Mouse (Mus musculus) layer of hippocampus, postnatal 36 days (tissue): ENCODE data around the gene Prss53. TPM values are rescaled to one million over a fixed set of nuclear protein-coding genes. Genes with fewer than 3 reads are reported as not detected.

Experiments
- DNase-seq, 2 experiments: peaks; one replicate each; pipeline ENCODE4 v3.0.0; 2022
- total RNA-seq, 2 experiments: library from RNA; stranded (reverse); gene quantifications; 2 replicates each; pipeline ENCODE4 v1.2.3; 2021

Prss53 gene
- 1 to 10 TPM; 3.7 to 4.0 TPM for total RNA-seq

- no peak for DNase-seq
These were observed at the start of gene Prss53 for GRCm38 (mm10) chr7:127890798-127891197. Prss53 (minus strand) TSS chr7:127890970.

DNA sequence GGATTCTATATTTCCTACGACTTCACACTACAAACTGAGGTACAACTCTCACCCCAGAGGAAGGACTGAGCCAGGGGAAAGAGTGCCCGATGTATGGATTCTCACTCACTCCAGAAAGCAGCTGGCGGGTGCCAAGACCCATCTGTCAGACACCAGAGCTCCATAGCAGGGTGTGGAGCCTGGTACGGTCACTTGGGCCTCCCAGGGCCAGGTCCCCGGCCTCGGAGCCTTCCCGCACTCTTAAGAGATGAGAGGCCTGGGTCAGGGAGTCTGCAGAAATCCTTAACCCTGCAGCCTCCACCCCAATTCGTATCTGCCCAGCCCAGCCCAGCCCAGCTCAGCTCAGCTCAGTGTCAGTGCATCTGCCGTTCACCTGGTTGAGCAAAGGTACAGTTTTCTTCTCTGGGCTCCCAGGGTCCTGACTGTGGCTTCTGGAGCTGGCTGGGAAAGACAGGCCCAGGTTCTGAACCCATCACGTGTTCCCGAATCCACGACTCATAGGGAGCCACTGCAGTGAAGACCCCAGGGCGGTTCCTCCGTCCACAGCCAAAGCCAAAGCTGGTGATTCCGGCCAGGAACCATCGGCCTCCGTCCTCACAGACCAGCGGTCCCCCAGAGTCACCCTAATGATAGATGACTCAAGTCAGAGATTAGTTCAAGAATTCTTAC, 45.6 kb upstream of the Prss53 start:
- no peak for DNase-seq

DNA sequence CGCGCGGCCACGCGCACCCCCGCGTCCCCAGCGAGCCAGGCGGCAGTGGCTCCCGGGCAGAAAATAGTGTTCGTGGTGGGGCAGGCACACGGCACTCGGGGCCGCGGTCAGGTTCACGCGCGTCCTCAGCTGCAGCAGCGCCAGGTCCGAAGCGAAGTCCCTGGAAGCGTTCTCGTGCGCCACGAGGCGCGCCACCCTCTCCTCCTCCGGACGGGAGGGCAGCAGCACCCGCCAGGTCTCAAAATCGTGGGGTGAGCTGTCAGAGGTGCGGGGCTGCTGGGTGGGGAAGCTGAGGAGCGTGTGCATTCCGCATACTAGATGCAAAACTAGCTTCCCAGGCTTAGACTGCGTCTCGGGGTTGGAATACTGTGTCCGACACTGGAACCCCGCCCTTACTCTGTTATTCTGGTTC, 45.0 kb upstream of the Prss53 start:
- no peak for DNase-seq

DNA sequence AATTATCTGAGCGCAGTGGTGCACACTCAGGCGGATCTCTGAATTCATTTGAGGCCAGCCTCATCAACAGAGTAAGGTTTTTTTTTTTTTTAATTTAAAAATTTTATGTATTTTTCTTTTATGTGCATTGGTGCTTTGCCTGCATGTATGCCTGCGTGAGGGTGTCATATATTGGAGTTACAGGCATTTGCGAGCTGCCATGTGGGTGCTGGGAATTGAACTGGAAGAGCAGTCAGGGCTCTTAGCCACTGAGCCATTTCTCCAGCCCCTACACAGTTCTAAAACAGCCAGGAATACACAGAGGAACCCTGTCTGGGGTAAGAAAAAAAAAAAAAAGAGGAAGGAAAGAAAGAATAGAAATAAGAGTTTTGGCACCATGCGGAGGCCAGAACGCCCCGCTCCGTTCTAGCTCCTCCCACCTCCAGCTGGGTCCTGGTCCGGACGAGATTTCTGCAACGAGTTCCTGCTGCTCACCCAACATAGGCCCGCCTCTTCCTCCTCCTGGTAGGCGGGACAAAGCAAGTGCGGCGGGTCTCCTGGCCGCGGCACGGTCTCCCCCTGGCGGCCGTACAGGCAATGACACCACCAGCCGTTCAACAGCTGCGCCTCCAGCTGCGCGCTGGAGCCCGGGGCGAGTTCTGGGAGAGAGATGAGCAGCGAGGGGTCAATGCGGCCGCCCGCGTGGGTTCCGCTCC, 44.4 kb upstream of the Prss53 start:
- DNase-seq: peak; percentile 92 to 95

DNA sequence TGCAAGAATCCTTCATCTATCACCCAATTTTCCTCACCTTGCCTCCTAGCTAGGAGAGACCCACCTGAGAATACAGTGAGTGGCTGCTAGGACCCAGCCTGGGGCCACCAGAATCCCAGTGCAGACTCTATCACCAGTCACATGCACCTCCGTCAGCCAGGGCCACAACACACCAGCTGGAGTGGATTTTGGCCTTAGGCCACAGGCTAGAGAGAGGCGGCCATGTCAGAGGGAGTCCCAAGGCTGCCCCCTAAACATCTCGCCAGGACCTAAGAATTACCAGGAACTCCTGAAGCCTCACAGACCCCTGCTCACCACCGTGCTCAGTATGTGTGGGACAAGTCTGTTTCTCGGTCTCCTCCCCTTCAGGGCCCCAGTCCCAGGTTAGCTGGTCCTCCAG, 43.3 kb upstream of the Prss53 start:
- DNase-seq: no peak

GRCm38 (mm10) chr7:127932273-127933031, 41.7 kb upstream of the Prss53 start:
- no peak for DNase-seq

DNA sequence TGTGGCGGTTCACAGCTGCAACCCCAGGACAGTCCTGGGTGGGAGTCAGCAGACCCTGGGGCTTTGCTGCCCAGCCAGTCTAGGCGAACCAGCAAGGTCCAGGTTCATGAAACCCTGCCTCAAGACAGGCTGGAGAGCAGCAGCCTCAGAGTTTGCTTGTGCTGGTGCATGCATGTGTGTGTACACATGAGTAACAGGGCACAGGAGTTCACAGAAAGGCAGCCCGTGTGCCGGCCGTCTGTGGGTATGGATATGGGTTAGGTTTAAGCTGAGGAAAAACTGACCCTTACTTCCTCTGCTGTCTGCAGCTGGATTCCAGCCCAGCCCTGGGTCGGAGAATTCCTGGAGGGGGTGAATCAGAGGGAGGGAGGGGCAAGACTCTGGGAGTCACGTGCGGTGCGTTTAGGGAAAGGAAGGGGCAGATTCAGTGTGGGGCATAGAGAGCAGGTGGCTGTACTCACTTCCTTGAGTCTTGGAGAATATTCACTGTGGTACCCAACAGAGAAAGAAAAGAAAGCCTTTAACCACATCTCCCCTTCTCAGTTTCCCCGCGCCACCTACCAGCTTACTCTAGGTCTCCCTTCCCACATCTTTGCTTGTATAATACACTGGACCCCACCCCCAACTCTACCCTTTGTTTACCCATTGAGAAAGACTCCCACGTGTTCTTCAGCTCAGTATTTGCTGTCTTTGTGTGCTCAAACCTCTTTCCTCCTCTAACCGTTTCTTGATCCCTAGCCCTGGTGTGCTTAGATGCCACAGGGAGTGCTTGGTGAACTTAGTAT, 40.8 kb upstream of the Prss53 start:
- no peak for DNase-seq

DNA sequence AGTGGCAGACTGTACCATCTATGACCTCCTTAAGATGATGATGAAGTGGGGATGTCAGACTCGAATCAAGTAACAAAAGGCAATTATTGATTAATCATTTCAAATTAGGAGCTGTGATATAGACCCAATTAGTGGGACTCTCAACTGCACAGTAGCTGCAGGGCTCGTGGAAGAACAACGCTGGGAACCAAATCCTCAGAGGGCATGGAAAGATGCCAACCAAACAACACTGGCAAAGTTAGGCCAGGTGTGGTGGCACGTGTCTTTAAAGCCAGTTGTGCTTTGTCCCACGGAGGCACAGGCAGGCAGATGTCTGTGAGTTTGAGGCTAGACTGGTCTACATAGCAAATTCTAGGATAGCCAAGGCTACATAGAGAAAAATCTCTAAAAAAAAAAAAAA, 39.9 kb upstream of the Prss53 start:
- no peak for DNase-seq

DNA sequence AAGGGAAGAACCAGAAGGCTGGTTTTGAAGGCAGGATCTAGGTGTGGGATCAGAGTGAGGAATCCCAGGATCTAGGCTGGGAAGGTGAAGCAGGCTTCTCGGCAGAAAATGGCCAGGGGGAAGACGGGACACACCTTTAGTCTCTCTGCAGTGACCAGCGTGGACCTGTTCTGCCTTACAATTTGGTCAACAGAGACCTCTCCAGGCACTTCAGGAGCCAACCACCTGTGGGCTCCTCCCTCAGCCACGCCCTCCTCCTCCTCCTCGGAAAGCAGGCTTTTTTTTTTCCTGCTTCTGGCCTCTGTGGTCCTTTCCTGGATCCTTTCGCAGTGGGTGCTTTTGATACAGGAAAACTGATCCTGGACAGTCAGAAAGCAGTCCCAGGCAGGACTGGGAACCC, 39.2 kb upstream of the Prss53 start, which contains the start of gene Prss8:
Gene Prss8 (minus strand): TSS at position 182 of the 400 bp plus-strand sequence.
- no peak for DNase-seq

GRCm38 (mm10) chr7:127928596-127928995, 37.8 kb upstream of the Prss53 start:
- DNase-seq: no peak

GRCm38 (mm10) chr7:127927726-127928125, 37.0 kb upstream of the Prss53 start:
- no peak for DNase-seq

DNA sequence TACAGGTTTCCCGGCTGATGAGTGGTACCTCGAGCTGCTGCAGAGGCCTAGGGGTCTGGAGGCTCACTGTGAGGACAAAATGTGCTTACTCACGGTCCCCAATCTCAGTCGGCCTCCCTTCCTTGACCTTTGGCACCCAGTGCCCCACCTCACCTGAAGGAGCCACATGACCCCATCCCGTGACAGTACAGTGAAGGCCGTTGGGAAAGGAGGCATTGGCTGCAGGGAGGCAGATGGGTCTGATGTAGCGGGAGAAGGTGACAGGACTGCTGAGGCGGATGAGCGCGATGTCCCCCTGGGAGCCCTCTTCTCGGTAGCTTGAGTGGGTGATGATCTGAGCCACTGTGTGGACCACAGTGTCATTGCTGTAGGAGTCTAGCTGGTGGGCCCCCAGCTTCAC, 36.1 kb upstream of the Prss53 start:
- no peak for DNase-seq

DNA sequence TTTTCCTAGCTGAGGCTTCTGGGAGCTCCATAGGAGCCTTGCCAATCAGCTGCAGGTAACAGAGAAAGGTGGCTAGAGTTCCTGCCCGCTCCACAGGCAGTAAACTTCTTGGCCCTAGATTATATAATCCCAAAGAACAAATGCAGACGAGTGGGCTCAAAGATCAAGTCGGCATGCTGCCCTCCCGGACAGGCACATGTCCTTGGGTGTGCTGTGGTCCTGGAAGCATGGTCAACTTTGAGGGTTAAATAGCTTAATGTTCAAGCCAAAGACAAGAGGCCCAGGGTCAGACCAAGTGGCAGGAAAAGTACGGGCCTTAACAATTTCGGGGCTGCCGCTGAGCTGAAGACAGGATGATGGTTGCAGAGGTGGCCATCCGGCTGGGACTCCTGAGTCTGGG, 35.3 kb upstream of the Prss53 start:
- DNase-seq: no peak

DNA sequence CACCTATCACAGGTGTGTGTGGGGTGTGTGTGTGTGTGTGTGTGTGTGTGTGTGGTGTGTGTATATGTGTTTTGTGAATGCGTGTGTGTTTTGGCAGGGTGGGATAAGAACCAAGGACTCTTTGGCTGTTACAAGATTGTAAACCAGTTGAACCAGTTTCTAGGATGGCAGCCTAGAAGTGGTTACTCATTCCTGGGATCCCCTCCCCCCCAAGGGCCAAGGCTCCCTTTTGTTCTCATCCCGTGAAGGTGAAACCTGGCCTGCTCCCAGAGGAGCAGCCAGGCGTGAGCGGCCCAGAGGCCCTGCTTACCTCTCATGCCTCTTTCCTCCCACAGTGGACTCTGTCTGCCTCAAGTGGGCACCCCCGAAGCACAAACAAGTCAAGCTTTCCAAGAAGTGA, 34.5 kb upstream of the Prss53 start:
- no peak for DNase-seq

GRCm38 (mm10) chr7:127923714-127924113, 32.9 kb upstream of the Prss53 start:
- no peak for DNase-seq

- DNase-seq: peak in 1 of 2 experiments; percentile 30
These were observed 31.9 kb upstream of the Prss53 start for GRCm38 (mm10) chr7:127922451-127923275.

DNA sequence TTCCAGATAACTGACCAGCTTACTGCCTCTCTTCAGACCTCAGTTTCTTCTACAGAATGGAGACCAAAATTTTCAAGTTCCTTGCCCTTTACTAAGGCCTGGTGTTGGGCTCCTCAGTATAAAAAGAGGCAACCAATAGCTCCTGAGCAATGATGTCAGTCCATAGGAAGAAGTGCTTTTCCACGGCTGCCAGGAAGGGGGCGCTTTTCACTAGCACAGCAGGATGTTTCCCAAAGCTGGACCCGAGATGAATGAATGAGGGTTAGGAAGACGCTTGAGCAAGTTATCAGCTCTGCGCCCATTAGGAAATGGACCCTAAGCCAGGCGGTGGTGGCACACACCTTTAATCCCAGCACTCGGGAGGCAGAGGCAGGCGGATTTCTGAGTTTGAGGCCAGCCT, 30.7 kb upstream of the Prss53 start:
- DNase-seq: no peak

- no peak for DNase-seq
These were observed 28.5 kb upstream of the Prss53 start for GRCm38 (mm10) chr7:127919290-127919689.

DNA sequence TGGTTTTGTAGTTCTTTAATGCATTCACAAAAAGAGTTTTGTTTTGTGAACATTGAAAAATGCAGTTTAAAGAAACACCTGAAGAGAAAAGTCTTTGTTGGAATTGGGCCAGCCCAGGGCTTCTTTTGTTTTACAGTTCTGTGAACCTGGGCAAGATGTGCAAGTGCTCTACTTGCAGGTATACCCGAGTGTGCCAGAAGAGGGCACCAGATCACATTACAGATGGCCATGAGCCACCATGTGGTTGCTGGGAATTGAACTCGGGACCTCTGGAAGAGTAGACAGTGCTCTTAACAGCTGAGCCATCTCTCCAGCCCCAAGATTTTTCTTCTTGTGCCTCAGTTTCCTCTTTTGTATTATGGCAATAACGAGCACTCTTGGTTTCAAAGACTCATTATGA, 27.4 kb upstream of the Prss53 start:
- no peak for DNase-seq

DNA sequence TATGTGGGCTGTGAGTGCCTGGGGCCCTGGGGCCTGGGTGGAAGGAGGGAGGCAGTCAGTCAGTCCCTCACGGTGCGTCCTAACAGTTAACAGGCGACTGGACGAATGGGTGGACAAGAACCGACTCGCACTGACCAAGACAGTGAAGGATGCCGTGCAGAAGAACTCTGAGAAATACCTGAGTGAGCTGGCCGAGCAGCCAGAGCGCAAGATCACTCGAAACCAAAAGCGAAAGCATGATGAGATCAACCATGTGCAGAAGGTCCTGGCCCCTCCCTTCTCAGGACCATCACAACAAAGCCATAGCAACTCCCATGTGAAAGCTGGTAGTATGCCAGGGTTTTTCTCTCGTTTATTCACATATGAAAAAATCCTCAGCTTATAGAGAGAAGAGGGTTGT, 24.5 kb upstream of the Prss53 start:
- DNase-seq: no peak

GRCm38 (mm10) chr7:127912938-127913337, 22.2 kb upstream of the Prss53 start:
- no peak for DNase-seq
